Mouse (Mus musculus) myocyte (in vitro differentiated cells): ENCODE results near the gene Adamts13.

ENCODE experiments used
- E2F4 ChIP-seq: IDR thresholded peaks from one replicate; pipeline ENCODE4 v1.6.1; 2011; ENCODE audit warnings: mild to moderate bottlenecking, control low read depth, moderate library complexity; ENCODE audit not compliant: insufficient read depth
- TCF3 ChIP-seq: IDR thresholded peaks from one replicate; pipeline ENCODE4 v1.6.1; 2011; ENCODE audit warnings: low read depth, control low read depth; ENCODE audit not compliant: insufficient read length

- no peak for TF ChIP-seq TCF3
- TF ChIP-seq E2F4 = no peak
Measured at GRCm38 (mm10) chr2:26952866-26953265, 20.4 kb upstream of the Adamts13 start.
